Mouse (Mus musculus) midbrain, embryonic 14.5 days (tissue): ENCODE results near the gene Khdrbs2. TPM values are rescaled to one million over a fixed set of nuclear protein-coding genes. Genes with fewer than 3 reads are reported as not detected.

Experiments
- ATAC-seq: fragments of 200-750 bp; cut with Nextera tagmentation; 2 replicates; pipeline ENCODE4 v1.8.0; 2017; ENCODE audit warnings: moderate number of reproducible peaks, moderate library complexity; ENCODE audit not compliant: low FRiP score, low TSS enrichment
- DNase-seq: peaks from one replicate; pipeline ENCODE4 v3.0.0-alpha.2; 2015
- H3K27ac ChIP-seq: fragments of 300-500 bp; sonication (generic); replicated peaks from 2 replicates; pipeline ENCODE4 v1.5.1; 2014; ENCODE audit warnings: mild to moderate bottlenecking, low read depth, low read length, moderate library complexity
- H3K27me3 ChIP-seq: fragments of 300-500 bp; sonication (generic); 2 replicates; pipeline ENCODE4 v1.6.1; 2014; ENCODE audit warnings: low read length, control low read depth, mixed read lengths; ENCODE audit not compliant: control insufficient read depth, insufficient read depth
- H3K36me3 ChIP-seq: fragments of 300-500 bp; sonication (generic); 2 replicates; pipeline ENCODE4 v1.6.1; 2014; ENCODE audit warnings: low read length, control low read depth; ENCODE audit not compliant: control insufficient read depth, insufficient read depth
- H3K4me1 ChIP-seq: fragments of 300-500 bp; sonication (generic); 2 replicates; pipeline ENCODE4 v1.6.1; 2014; ENCODE audit warnings: mild to moderate bottlenecking, antibody characterized with exemption, low read length, control low read depth; ENCODE audit not compliant: control insufficient read depth, insufficient read depth
- H3K4me2 ChIP-seq: fragments of 300-500 bp; sonication (generic); 2 replicates; pipeline ENCODE4 v1.6.1; 2014; ENCODE audit warnings: mild to moderate bottlenecking, low read length, moderate library complexity
- H3K4me3 ChIP-seq: fragments of 300-500 bp; sonication (generic); replicated peaks from 2 replicates; pipeline ENCODE4 v1.5.1; 2014; ENCODE audit warnings: low read depth, low read length
- H3K9ac ChIP-seq: fragments of 300-500 bp; sonication (generic); replicated peaks from 2 replicates; pipeline ENCODE4 v1.6.1; 2014; ENCODE audit warnings: mild to moderate bottlenecking, low read length, moderate library complexity
- H3K9me3 ChIP-seq: fragments of 300-500 bp; sonication (generic); 2 replicates; pipeline ENCODE4 v1.6.1; 2016; ENCODE audit warnings: low read length, control low read depth, mixed read lengths; ENCODE audit not compliant: control insufficient read depth
- WGBS: fragments of 180-500 bp; shearing (Covaris S2); extraction: QIAGEN DNeasy Blood & Tissue Kit; methylation state at CpG from one replicate; pipeline ENCODE4 v1.1.7; 2014; 5-methylcytosine and 5-hydroxymethylcytosine counted together
- polyA plus RNA-seq: library from polyadenylated mRNA; unstranded; fragments of >200 nt; fragmentation: Nextera tagmentation; extraction: Ambion mirVana; gene quantifications from 2 replicates; pipeline ENCODE4 v1.2.1, GENCODE M21; 2014

The Khdrbs2 gene
- polyA plus RNA-seq, 1 experiment from 2014 or later: 70.0 TPM

- no peaks in the 10 kb centered on the region for H3K27me3 ChIP-seq
- H3K9ac ChIP-seq: no peak overlapping the region
- ATAC-seq: no peak
- no peaks in the 10 kb centered on the region for H3K9me3 ChIP-seq
- H3K4me1 ChIP-seq: no peaks in the 10 kb centered on the region
- H3K27ac ChIP-seq: no peak overlapping the region
- H3K4me2 ChIP-seq: no peak overlapping the region
- no peak for DNase-seq
- WGBS: 89% methylated on average over 5 of the region's 5 CpGs
- H3K4me3 ChIP-seq: no peak overlapping the region
- no peaks in the 10 kb centered on the region for H3K36me3 ChIP-seq
Measured at GRCm38 (mm10) chr1:32301391-32301790, 128.9 kb downstream of the Khdrbs2 start.

GRCm38 (mm10) chr1:32309074-32309473 is 136.6 kb downstream of the Khdrbs2 start:
- WGBS: 77% methylated on average over 3 of the region's 3 CpGs
- H3K27me3 ChIP-seq: no peaks in the 10 kb centered on the region
- H3K9me3 ChIP-seq: no peaks in the 10 kb centered on the region
- no peak overlapping the region for H3K4me3 ChIP-seq
- no peak overlapping the region for H3K27ac ChIP-seq
- no peaks in the 10 kb centered on the region for H3K4me1 ChIP-seq
- DNase-seq (no peak), ATAC-seq (no peak)
- H3K4me2 ChIP-seq: no peak overlapping the region
- no peaks in the 10 kb centered on the region for H3K36me3 ChIP-seq
- H3K9ac ChIP-seq: no peak overlapping the region

DNA sequence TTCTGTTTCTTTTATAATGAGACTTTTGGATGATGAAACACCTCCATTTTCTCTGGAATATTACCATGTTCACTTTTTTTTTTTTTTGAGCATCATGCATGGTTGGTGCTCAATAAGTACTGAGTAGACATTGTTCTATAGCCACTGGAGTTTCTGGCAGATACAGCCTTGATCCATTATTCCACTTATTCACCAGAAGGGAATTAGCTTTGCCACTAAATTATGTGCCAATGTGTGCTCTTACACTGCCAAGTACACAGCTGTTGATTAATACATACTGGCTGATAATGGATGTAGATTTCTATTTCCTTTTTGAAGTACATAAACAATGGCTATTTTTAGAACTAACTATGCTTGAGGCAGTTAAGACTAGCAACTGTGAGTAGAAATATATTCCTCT is 137.1 kb downstream of the Khdrbs2 start:
- ATAC-seq (no peak), DNase-seq (no peak)
- no peaks in the 10 kb centered on the region for H3K27me3 ChIP-seq
- no peak overlapping the region for H3K4me2 ChIP-seq
- no peaks in the 10 kb centered on the region for H3K36me3 ChIP-seq
- no peak overlapping the region for H3K27ac ChIP-seq
- H3K9ac ChIP-seq: no peak overlapping the region
- no peaks in the 10 kb centered on the region for H3K4me1 ChIP-seq
- no peaks in the 10 kb centered on the region for H3K9me3 ChIP-seq
- no peak overlapping the region for H3K4me3 ChIP-seq

DNA sequence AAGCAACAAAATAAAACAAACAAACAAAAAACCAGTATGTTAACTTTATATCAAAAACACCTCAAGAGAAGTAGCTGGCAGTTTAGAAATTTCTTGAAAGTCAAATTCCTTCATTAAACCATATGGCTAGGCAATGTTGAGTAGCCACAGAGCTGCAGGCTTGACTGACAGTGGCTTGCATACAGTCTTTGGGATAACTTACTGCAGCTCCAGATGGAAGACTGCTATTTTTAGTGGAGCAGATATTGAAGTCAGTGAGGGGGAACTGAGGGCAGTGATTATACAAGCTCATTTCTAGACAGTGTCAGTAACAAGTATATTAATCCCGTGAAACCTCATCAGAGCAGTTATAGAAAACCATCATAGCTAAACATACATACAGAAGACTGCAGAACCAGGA is 166.6 kb downstream of the Khdrbs2 start:
- Histone ChIP-seq H3K27ac (no peak overlapping the region), H3K4me2 (no peak overlapping the region), H3K27me3 (no peaks in the 10 kb centered on the region), H3K9me3 (no peaks in the 10 kb centered on the region), H3K4me3 (no peak overlapping the region), H3K36me3 (no peaks in the 10 kb centered on the region), H3K4me1 (no peaks in the 10 kb centered on the region), H3K9ac (no peak overlapping the region)
- DNase-seq (no peak), ATAC-seq (no peak)
- 71% methylated on average over 1 of the region's 1 CpGs for WGBS

DNA sequence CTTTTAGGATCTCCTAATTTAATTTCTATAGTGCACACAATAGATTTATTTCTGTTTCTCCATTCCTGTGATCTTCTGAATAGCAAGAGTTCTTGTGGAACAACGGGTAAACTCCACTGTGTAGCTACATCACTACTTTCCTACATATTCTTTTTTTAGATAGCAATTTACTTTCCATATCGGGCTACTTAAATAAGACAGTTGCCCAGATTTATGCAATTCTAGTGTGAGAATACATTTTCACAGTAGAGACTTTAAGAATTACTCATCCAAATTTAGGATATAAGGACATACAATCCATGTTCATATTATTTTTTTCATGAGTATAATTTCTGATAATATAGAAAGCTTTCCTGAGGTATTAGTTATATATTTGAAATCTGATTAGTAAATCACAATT is 175.0 kb downstream of the Khdrbs2 start:
- H3K27me3 ChIP-seq: no peaks in the 10 kb centered on the region
- no peak overlapping the region for H3K9ac ChIP-seq
- DNase-seq (no peak), ATAC-seq (no peak)
- H3K36me3 ChIP-seq: no peaks in the 10 kb centered on the region
- H3K27ac ChIP-seq: no peak overlapping the region
- no peak overlapping the region for H3K4me2 ChIP-seq
- no peak overlapping the region for H3K4me3 ChIP-seq
- H3K4me1 ChIP-seq: no peaks in the 10 kb centered on the region
- WGBS: 87% methylated on average over 2 of the region's 2 CpGs
- H3K9me3 ChIP-seq: no peaks in the 10 kb centered on the region

- no peak for DNase-seq
Measured at GRCm38 (mm10) chr1:32352076-32352475, 179.6 kb downstream of the Khdrbs2 start.

GRCm38 (mm10) chr1:32363539-32363938 is 191.0 kb downstream of the Khdrbs2 start:
- Histone ChIP-seq H3K27me3 (no peaks in the 10 kb centered on the region), H3K9me3 (no peaks in the 10 kb centered on the region), H3K36me3 (no peaks in the 10 kb centered on the region), H3K4me1 (no peaks in the 10 kb centered on the region), H3K4me3 (no peak overlapping the region), H3K4me2 (no peak overlapping the region), H3K9ac (no peak overlapping the region), H3K27ac (no peak overlapping the region)
- 85% methylated on average over 2 of the region's 2 CpGs for WGBS
- DNase-seq: no peak
- no peak for ATAC-seq

More at GRCm38 (mm10) chr1:32352076-32352475, 179.6 kb downstream of the Khdrbs2 start:
- Histone ChIP-seq H3K27ac (no peak overlapping the region), H3K27me3 (no peaks in the 10 kb centered on the region), H3K4me1 (no peaks in the 10 kb centered on the region), H3K9ac (no peak overlapping the region), H3K4me3 (no peak overlapping the region), H3K4me2 (no peak overlapping the region), H3K9me3 (no peaks in the 10 kb centered on the region), H3K36me3 (no peaks in the 10 kb centered on the region)
- no peak for ATAC-seq
- 81% methylated on average over 1 of the region's 1 CpGs for WGBS

GRCm38 (mm10) chr1:32397553-32397952 is 225.0 kb downstream of the Khdrbs2 start:
- H3K4me2 ChIP-seq: no peak overlapping the region
- H3K4me1 ChIP-seq: no peaks in the 10 kb centered on the region
- H3K27me3 ChIP-seq: no peaks in the 10 kb centered on the region
- no peak for DNase-seq
- ATAC-seq: no peak
- no peaks in the 10 kb centered on the region for H3K9me3 ChIP-seq
- H3K4me3 ChIP-seq: no peak overlapping the region
- H3K9ac ChIP-seq: no peak overlapping the region
- H3K27ac ChIP-seq: no peak overlapping the region
- no peaks in the 10 kb centered on the region for H3K36me3 ChIP-seq
- WGBS: 73% methylated on average over 6 of the region's 6 CpGs

DNA sequence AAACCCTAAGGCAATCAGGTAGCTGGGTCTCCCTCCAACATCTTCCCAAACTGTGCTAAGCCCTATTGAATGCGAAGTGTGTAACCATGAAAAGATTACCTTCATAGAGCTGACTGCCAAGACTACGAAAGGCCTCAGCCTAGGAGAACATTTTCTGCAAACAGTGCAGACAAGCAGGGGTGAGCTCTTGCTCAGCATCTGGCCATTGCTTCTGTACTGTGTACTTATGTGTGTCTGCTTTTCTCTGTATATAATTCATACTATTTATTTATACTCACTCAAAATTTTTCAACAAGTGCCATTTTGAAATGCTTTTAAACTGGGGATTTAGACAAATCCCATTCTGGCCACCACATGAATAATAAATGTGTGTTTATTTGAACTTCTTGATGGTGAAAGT is 235.1 kb downstream of the Khdrbs2 start:
- no peak overlapping the region for H3K9ac ChIP-seq
- H3K27me3 ChIP-seq: no peaks in the 10 kb centered on the region
- no peak overlapping the region for H3K4me3 ChIP-seq
- no peaks in the 10 kb centered on the region for H3K4me1 ChIP-seq
- WGBS: 82% methylated on average over 2 of the region's 2 CpGs
- ATAC-seq (no peak), DNase-seq (no peak)
- H3K4me2 ChIP-seq: no peak overlapping the region
- no peaks in the 10 kb centered on the region for H3K9me3 ChIP-seq
- no peak overlapping the region for H3K27ac ChIP-seq
- no peaks in the 10 kb centered on the region for H3K36me3 ChIP-seq
